Mouse (Mus musculus): ENCODE measurements around the gene Tbc1d22a. TPM values are rescaled to one million over a fixed set of nuclear protein-coding genes. Genes with fewer than 3 reads are reported as not detected.
"Not testable (repeated sequence)": the region's sequence is repeated elsewhere in the genome, so short reads cannot be mapped to it uniquely, and the experiment has no call there.

The Tbc1d22a gene
- total RNA-seq, 4 experiments from 2014 or later, result 32.9 to 34.3 (median 33.8) TPM

DNA sequence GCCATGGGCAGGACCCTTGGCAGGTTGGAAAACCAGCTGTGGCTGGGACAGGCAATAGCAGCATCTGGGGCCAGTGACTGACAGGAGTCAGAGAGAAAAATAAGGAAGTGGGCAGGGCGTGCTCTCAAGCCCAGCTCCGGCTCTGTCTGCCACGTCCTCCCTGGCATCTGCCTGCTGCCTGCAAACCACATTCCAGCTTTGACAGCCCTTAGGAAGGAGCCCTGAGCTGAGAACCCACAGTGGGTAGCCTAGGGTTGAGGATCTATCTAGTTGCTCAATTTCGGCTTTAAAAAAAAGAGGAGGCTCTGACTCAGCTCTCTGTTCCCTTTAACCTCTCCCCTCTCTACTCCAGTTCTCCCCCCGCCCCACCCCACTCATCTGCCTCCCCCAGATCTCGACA, 11.6 kb upstream of the Tbc1d22a start:
- DNase-seq (ENCODE audit: low spot score in 2 of 2), result no peak

DNA sequence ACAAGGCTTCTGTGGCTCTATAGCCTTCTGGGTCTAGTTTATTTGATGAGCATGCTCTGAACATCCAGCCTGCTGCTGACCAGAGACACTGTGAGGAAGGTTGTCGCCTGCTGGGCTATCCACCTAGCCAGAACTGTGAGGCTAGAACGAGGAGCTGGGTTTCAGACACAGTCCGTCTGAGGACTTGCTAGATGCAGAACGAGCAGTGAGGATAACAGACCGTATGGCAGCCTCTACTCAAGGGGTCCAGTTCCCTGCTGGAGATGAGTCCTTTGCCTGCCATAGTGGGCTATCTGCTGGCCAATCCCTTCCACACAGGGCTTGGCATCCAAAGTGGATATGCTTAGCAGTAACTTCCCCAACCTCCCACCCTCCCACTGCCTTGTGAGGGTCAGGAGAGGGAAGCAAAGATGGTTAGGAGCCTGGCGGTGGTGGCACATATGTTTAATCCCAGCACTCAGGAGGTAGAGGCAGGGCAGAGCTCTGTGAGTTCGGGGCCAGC, 10.9 kb upstream of the Tbc1d22a start:
- DNase-seq (ENCODE audit: low spot score in 2 of 2), result no peak

DNA sequence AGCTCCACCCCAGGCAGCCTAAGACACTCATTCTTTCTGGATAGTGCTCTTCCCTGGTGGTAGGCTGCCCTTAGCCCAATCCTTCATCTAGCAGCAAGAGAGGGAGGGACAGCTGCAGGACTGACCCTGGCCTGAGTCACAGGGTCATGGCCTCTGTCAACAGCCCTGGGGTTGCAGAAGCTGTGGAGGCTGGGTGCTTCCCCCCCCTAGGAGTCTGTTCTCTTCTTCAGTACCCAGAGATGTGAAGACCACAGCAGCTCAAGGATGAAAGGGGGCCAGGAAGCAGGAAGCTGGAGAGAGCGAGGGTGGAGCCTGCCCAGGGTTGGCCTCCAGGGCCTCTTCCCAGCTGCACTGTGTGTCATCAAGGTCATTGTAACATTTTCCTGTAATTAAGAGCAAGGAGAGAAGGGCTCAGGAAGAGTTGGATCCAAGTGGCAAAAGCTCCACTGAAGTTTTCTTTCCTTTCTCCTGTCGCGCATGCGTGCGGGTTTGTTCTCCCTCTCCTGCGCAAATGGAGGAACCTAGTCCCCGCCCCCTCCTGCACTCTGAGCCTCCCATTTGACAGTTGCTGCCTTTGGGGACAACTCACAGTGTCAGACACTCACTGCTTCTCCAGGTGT, 10.2 kb upstream of the Tbc1d22a start:
- DNase-seq (ENCODE audit: low spot score in 2 of 2), result no peak

DNA sequence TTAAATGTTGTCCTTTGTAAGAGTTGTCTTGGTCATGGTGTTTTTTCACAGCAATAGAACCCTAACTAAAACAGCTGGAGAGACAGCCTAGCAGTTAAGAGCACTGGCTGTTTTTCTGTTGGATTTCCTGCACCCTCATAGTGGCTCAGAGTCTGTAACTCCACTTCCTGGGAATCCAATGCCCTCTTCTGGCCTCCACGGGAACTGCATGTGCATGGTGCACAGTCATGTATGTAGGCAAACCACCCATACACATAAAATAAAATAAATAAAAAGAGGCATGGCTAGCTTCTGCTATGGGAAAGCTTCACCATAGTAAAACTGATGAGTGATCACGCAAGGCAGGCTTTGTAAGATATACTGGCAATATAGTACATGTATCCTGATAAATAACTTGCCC, 9.0 kb upstream of the Tbc1d22a start:
- no peak for DNase-seq (ENCODE audit: low spot score in 2 of 2)

DNA sequence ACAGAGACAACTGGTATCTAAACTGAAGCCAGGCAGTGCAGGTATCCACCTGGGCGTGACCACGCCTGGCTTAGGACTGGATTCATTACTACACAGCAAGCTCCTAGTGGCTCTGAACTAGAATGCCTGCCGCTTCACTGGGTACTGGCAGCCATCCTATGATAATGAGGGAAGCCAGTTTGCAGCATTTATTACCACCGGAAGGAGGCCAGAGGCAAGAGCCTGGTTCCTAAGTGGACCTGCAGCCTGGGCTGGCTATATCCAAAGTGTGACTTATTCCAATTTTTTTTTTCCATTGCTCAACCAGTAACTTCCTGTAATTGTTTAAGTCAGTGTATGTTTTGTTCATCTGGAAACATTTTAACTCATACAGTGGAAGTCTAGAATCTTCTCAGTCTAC, 7.9 kb upstream of the Tbc1d22a start:
- no peak for DNase-seq (ENCODE audit: low spot score in 2 of 2)

DNA sequence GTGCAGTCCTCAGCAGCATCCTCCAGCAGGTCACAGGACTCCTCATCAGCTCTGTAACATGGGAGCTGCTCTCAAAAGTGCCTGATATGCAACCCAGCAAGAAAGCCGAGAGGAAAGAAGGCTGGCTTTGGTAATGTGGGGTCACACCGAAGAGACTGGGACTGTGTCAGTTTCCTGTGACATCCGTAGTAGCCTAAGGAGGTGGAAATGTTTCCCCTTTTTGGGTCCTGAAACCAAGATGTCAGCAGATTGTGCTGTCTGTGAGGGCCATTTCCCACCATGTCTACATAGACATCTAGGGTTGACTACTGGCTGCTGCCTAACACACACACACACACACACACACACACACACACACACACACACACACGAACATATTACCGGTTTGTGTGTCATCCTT, 2.1 kb upstream of the Tbc1d22a start:
- DNase-seq (ENCODE audit: low spot score in 2 of 2), result not testable (repeated sequence)

DNA sequence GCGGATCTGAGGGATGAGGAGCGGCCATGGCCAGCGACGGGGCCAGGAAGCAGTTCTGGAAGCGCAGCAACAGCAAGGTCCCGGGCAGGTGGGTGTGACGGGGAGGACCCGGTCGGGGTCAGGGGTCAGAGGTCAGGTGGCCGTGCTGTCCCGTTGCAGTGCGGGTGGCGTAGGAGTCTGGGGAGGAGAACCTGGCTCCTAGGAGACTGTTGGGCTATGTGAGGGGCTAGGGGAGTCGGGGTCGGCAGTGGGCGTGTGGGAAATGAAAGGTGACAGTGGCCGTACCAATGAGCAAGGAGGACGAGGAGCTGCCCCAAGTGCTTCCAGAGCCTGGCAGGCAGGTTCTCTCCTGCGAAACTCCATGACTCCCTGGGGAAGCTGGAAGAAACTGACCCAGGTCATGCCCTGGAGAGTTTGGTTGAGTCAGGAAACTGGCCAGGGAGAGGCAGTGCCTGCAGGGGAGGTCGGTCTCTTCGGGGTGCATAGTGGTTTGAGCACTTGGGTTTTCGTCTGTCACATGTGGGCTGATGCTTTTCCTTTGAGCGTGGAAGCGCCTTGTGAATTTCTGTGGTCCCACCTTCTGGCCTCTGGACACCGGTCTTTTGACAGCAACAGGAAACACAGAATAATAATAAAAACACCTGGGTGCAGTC, 416 bp downstream of the Tbc1d22a start:
- no peak for DNase-seq (ENCODE audit: low spot score in 2 of 2)

DNA sequence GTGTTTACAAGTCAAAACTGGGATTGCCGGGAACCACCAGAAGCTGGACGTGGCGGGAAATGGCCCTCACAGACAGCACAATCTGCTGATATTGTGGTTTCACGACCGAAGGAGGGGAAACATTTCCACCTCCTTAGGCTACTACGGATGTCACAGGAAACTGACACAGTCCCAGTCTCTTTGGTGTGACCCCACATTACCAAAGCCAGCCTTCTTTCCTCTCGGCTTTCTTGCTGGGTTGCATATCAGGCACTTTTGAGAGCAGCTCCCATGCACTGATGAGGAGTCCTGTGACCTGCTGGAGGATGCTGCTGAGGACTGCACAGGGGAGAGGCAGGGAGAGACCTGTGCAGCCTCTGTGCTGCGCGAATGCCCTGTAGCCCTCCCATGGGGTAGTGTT, 2.4 kb downstream of the Tbc1d22a start:
- DNase-seq (ENCODE audit: low spot score in 2 of 2), result not testable (repeated sequence)

DNA sequence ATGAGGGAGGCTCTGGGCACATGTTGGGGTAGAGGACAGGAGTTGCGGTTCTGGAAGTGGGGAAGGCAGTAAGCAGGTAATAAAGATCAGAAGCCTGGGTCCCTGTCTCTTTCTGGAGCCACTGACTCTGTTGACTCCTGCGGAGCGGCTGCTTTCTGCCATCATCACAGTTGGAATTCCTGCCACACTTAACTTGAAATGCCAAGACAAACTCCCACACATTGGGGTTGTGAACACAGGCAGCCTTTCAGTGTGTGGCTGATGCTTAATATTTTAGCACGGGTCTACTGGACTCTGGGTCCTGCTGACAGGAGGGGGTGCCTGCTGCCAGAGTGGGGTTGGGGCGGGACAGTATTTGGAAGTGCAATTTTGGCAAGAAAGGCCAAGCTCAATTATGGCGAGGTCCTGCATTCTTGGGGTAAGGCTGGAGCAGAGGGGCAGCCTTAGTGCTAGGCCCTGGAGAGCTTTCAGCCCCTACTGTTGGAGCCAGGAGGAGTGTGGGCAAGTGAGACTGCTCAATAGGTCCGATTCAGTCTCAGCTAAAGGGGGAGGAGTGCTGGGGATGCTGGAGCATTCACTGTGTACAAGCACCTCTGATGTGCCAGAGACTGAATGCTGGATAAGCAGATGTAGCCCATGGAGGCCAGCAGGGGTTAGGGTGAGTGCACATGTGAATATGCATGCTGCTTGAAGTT, 5.4 kb downstream of the Tbc1d22a start:
- DNase-seq (ENCODE audit: low spot score in 2 of 2), result peak in 1 of 2 experiments; percentile 50

DNA sequence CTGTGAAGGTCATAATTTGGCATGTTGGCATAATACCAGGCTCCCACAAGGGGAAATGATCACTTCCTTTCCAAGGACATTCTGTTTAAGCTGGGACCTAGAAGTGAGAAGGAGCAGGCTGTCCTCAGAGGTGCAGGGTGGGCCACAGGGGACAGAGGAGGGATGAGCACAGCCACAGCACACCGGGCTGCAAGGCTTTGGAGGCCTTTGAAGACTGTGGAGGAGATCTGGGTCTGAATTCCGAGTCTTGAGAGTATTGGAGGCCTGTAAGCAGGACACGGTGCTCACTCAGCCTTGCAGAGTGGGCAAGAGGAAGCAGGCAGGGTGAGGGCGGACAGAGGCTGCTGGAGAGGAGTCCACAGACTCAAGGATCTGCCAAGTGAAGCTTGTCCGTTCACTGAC, 6.0 kb downstream of the Tbc1d22a start:
- no peak for DNase-seq (ENCODE audit: low spot score in 2 of 2)

DNA sequence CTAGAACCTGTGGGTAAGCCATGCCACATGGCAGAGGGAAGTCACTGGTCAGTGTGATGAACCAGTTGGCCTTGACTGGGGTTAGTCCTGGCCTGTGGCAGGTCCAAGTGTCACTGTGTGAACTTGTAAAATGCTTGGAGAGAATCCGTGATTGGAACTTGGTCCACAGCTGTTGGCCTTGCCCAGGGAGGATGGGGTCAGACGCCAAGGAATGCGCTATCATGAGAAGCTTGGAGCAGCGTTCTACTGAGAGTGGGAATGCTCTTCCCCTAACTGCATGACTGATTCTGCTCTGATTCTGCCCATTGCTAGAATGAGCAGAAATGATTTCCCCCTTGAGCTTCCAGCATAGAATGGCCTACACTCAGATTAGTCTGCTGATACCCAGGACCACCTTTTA, 6.5 kb downstream of the Tbc1d22a start:
- DNase-seq (ENCODE audit: low spot score in 2 of 2), result no peak

DNA sequence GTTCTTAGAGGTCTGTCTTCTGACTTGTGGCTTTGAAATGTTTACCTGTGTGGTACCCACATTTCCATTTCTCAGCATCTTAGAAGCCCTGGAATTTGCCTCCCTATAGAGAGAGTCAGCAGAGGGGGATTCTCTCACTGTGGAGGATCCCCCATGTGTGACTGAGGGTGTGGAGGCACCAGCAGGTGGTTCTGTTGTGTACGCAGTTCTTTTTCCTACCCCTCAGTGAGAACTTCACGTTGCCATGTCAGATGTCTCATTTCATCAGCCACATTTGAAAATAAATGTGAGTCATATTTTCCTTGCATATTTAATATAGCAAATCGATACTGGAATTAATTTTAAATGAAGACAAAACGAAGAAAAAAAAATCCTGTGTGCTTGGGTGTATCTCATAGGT, 7.1 kb downstream of the Tbc1d22a start:
- no peak for DNase-seq (ENCODE audit: low spot score in 2 of 2)

DNA sequence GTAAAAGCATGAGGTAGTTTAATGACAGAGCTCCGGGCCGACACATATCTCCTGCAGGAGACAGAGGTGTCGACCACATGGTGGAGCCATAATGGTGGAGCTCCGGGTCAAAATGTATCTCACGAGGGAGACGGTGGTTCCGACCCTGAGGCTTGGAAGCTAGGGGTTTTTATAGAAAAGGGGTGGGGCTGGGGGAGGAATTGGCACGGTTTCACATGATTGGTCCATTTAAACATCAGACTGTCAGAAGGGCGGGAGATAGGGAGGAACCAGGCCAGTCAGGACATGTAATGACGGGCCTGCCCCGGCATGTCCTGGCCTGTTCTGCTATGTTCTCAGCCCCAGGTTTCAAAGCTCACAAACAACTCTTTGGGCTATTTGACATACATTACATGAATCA, 7.6 kb downstream of the Tbc1d22a start:
- DNase-seq (ENCODE audit: low spot score in 2 of 2), result not testable (repeated sequence)

DNA sequence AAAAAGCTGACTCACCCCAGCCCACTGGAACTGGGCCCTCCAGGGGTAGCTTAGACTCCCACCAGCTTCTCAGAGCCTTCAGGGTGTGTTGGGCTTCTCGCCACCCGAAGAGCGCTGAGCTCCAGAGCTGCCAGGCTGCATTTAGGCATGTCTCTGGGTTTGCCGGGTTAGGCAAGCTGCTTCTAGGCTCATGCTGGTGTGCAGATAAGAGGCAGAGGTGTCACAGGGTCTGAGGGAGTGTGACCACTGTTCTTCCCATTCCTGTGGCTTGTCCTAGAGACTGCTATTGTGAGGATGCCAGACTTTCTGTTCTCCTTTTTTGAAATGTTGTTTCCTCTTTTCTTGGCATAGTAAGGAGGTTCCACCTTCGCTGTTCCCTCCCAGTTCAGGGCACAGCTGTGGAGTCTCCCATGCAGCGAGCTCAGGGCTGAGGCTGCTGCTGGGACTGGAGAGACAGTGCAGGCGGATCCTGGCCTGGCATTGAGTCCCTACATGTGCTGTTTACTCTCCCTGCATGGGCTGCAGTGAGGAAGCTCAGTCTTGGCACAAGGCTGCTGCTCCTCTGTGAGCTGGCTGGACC, 10.8 kb downstream of the Tbc1d22a start:
- peak in 1 of 2 experiments; percentile 78 for DNase-seq (ENCODE audit: low spot score in 2 of 2)

DNA sequence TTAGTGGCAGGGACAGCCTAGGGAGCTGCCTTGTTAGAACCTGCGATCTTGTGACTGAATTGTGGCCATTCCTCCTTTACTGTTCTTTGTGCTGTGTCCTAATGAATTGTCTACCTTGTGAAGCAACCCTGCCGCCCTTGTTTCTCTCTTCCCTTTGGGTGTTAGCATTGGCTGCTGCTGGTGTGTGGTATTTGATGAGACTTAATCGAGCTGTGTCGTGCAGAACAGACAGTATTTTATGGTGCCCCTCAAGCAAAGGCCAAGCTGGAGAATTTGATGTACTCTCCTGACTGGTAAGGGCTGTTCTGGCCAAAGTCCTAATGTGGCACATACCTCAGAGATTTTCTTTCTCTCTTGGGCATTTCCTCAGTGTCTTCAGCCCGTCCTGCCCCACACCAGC, 12.0 kb downstream of the Tbc1d22a start:
- DNase-seq (ENCODE audit: low spot score in 2 of 2), result no peak

DNA sequence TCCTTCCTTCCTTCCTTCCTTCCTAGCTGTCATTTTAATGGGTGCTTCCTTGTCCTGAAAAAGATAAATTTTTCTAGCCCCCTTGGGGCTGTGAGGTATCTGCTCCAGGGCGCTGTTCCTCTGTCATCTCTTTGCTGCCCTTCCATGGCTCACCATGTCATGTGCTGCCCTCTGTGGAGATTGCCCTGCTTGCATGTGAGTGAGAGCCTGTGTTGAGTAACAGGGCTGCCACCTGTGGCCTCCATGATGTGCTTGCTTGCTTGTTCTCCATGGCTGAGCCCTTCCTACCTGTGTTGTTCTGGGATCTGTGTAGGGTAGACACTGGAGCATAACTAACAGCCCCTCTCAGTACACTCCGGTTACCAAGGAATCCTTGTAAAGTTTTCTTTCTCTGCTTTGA, 12.7 kb downstream of the Tbc1d22a start:
- DNase-seq (ENCODE audit: low spot score in 2 of 2), result no peak

DNA sequence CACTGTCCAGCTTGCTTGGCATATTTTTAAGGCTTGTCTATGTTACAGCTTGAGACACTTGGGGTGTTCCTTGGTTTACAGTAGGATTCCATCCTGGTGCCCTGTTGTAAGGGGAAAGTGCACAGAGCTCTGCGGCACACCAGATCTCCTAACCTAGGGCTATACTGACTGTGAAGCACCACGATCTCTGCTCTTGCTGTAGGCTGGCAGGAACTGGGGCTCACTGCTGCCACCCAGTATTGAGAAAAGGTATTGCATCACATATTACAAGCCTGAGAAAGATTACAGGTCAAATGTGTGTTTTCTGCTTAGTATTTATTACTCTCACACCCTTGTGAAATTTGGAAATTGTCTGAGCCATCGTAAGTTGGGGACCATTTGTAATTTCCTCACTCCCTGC, 13.9 kb downstream of the Tbc1d22a start:
- no peak for DNase-seq (ENCODE audit: low spot score in 2 of 2)

DNA sequence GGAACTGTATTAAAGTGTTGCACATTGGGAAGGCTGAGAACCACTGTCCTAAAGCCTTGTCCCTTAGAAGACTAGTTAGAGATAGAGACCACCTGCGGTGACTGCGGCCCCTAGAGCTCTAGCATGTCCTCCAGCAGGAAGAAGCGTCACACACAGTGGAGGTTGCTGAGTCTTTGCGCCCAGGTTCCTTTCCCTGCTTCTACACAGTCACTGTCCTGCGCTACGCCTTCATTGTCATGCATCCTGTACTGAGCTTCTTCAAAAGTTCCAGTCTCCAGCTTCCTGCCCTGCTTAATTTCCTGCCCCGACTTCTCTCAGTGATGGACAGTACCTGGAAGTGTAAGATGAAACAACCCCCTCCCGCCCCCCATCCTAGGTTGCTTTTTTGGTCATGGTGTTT, 14.8 kb downstream of the Tbc1d22a start:
- DNase-seq (ENCODE audit: low spot score in 2 of 2), result no peak

DNA sequence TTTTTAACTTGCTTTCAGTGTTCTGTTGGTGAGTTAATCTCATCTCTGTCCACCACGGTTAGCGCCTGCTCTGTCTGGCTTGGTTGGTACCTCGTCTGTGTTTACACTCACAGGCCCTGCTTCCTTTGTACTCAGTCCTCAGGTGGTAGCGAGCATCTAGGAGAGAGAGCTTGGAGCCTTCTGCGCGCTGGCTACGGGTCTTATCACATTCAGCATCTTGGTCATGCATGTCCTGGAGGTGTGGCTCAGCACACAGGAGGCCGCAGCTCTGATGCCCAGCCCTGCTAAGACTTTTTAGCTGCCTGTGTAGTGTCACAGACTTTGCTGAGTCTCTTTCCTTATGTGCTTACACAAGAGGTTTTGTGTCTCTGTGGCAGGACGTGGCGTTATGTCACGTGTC, 15.4 kb downstream of the Tbc1d22a start:
- no peak for DNase-seq (ENCODE audit: low spot score in 2 of 2)

DNA sequence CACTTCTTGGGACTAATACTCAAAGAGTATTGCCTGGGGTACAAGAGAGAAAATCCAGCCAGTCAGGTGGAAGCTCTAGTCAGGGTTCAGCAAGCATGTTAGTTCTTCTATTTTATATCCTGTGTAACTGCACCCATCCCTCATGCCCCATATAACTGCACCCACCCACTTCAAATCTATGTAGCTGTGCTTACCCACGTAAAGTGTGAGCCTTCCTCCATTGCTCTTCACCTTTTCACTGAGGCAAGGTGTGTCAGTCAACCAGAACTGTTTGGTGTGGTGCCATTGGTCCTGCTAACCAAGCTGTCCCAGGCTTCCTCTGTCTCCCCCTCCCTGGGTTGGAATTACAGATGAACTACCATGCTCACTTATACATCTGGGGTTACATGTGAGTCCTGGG, 16.9 kb downstream of the Tbc1d22a start:
- no peak for DNase-seq (ENCODE audit: low spot score in 2 of 2)

DNA sequence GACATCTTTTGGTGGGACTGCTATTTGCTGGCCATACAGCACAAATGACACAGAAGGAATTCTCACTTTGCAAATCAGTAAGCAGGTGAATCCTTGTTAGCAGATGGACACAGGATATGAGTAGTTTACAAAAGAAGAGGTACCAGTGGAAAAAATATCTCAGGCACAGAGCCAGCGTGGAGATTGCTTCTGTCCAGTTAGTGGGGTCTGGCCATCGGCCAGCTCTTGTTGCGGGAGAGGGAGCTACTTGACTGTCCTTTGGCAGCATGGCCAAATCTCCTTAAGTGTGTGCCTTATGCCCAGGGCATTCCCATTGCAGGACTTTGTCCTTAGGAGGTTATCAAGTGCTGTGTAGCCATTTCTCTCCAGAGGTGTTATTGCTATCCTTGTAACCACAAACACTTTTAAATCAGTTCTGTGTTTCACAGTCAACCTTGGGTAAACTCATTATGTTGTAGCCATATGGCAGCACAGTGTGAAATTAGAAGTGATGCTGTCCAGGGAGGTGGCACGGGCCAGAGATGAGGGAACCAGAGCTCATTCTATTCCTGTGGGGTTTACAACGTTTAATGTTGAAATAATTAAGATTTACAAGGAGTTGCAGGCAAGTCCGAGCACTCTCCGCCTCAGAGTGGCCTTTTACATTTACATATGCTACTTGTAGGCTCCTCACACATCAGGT, 17.7 kb downstream of the Tbc1d22a start:
- no peak for DNase-seq (ENCODE audit: low spot score in 2 of 2)

DNA sequence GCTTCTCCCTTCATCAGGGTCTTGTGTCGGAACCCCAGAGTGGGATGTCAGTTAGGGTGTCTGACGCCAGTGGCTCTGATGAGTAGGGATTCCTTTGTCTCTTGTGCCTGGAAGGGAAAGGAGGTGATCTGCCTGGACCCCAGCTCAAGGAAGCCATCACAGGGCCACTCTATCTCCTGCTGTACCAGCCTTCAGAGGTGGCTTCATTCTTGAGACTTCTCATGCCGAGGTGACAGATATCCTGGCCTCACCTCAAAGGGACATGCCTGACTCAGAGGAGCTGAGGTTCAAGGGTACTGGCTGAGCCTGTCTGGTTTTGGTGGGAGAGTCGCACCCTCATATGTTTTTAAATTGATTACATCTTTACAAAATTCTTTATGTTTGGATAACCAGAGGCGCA, 19.7 kb downstream of the Tbc1d22a start:
- no peak for DNase-seq (ENCODE audit: low spot score in 2 of 2)
